Mouse (Mus musculus): ENCODE results near the gene Inpp4b. TPM values are rescaled to one million over a fixed set of nuclear protein-coding genes. Genes with fewer than 3 reads are reported as not detected.

Gene Inpp4b
- polyA plus RNA-seq, 1 experiment from 2014 or later, result 6.3 TPM

DNA sequence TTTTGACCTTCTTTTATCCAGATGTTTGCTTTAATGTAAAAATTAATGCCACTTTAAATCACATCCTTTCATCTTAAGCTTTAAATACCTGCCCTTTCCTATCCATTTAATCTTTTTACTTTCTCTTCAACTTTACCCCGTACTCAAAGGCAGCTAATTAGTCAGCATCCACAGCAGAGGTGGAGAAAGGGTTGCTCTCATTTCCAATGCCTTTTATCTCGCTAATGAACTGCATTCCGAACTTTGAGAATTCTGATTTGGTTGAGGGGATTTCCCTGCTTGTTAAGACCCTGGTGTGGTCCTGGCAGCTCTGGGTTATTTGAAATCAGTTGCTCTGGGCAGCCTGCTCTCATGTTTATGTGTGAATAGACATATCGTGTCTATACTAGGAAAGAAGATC lies 185.3 kb downstream of the Inpp4b start:
- no peaks in the 10 kb centered on the region for H3K36me3 ChIP-seq
- no peaks in the 10 kb centered on the region for H3K27me3 ChIP-seq
- H3K9me3 ChIP-seq, result no peaks in the 10 kb centered on the region
- WGBS, result 22% methylated on average over 4 of the region's 4 CpGs
- no peak overlapping the region for H3K4me3 ChIP-seq
- no peak for ATAC-seq (ENCODE audit: low read depth)
- no peak overlapping the region for H3K4me2 ChIP-seq
- H3K27ac ChIP-seq (replicated peaks), result no peak overlapping the region
- no peaks in the 10 kb centered on the region for H3K4me1 ChIP-seq (replicated peaks)
- H3K9ac ChIP-seq, result no peak overlapping the region

DNA sequence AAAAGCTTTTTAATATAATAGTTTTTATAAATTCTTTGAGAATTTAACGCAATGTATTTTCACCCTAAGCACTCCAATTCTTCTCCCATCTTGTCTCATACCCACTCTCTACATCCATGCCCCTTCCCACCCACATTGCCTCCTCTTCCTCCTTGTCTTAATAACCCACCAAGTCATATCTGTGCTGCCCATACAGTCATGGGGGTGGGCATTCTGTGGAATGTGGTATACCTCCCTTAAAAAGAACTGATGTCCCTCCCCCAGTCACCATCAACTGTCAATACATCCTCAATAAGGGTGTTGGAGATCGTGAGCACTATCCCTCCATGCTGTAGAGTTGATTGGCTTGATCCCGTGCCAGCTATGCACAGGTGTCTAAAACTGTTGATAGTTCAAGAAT lies 196.0 kb downstream of the Inpp4b start:
- no peak for ATAC-seq (ENCODE audit: low read depth)
- H3K4me2 ChIP-seq, result no peak overlapping the region
- H3K36me3 ChIP-seq, result no peaks in the 10 kb centered on the region
- H3K9ac ChIP-seq, result no peak overlapping the region
- no peaks in the 10 kb centered on the region for H3K27me3 ChIP-seq
- no peaks in the 10 kb centered on the region for H3K4me1 ChIP-seq (replicated peaks)
- H3K9me3 ChIP-seq, result no peaks in the 10 kb centered on the region
- H3K27ac ChIP-seq (replicated peaks), result no peak overlapping the region
- WGBS, result 95% methylated on average over 3 of the region's 3 CpGs
- no peak overlapping the region for H3K4me3 ChIP-seq

DNA sequence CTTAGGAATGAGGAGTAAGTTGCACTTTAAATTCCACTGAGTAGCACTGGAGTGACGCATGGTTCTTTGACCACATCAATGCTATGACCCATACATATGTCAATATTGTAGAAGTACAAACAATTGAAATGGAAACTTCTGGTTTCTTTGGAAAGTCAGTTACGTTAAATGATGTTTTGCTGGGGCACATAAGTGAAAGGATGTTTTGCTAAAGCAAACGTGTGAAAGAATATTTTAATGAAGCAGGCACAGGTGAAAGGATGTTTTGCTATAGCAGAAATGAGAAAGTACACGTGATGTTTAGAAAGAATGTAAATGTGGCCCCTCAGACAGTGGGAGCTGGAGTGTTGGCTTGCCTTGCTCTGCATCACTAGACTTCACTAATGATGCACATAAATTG lies 216.2 kb downstream of the Inpp4b start:
- H3K9ac ChIP-seq, result no peak overlapping the region
- WGBS, result 86% methylated on average over 4 of the region's 4 CpGs

DNA sequence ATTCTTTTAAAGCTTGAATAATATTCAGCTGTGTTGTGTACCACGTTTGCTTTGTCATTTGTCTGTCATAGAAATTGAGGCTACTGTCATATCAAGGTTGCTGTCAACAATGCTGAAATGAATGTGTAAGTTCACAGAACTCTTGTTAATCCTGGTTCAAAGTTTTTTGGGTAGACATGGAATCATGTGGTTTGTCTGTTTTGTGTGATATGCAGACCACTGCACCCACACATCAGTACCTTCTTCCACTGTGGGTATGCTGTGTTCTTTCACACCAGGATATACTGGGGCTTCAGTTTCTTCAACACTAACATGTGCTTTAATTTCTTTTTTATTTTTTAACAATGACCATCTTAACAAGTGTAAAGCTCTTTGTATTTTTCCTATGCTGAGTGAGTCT lies 220.0 kb downstream of the Inpp4b start:
- Histone ChIP-seq H3K27me3 (no peaks in the 10 kb centered on the region), H3K27ac (replicated peaks) (no peak overlapping the region), H3K4me3 (no peak overlapping the region), H3K4me1 (replicated peaks) (no peaks in the 10 kb centered on the region), H3K4me2 (no peak overlapping the region), H3K36me3 (no peaks in the 10 kb centered on the region), H3K9me3 (no peaks in the 10 kb centered on the region), H3K9ac (no peak overlapping the region)
- ATAC-seq (ENCODE audit: low read depth), result no peak
- WGBS, result 66% methylated on average over 1 of the region's 1 CpGs

More for the DNA sequence above, 216.2 kb downstream of the Inpp4b start:
- no peak for ATAC-seq (ENCODE audit: low read depth)
- H3K36me3 ChIP-seq, result no peaks in the 10 kb centered on the region
- H3K27me3 ChIP-seq, result no peaks in the 10 kb centered on the region
- H3K4me3 ChIP-seq, result no peak overlapping the region
- no peaks in the 10 kb centered on the region for H3K4me1 ChIP-seq (replicated peaks)
- H3K27ac ChIP-seq (replicated peaks), result no peak overlapping the region
- H3K9me3 ChIP-seq, result no peaks in the 10 kb centered on the region
- H3K4me2 ChIP-seq, result no peak overlapping the region

DNA sequence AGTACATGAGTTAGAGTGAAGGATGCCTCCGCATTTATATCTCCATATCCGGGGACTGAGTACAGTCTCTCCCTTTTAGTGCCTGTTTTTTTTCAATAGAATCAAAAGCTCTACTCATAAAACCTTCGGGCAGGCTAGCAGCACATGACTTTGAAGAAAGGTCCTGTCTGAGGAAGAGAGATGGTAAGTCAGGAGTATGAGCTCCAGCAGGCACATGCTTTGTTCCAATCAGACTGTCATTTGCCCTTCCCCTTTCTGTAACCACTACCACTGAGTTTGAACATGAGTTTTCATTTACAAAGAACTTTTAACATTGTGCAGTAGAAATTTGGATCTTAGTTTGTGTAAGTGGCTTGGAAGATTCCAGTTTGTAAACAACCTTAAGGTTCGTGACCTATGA lies 223.1 kb downstream of the Inpp4b start:
- ATAC-seq (ENCODE audit: low read depth), result no peak
- WGBS, result 76% methylated on average over 4 of the region's 4 CpGs
- Histone ChIP-seq H3K27ac (replicated peaks) (no peak overlapping the region), H3K27me3 (no peaks in the 10 kb centered on the region), H3K9me3 (no peaks in the 10 kb centered on the region), H3K4me1 (replicated peaks) (no peaks in the 10 kb centered on the region), H3K4me3 (no peak overlapping the region), H3K36me3 (no peaks in the 10 kb centered on the region), H3K9ac (no peak overlapping the region), H3K4me2 (no peak overlapping the region)

DNA sequence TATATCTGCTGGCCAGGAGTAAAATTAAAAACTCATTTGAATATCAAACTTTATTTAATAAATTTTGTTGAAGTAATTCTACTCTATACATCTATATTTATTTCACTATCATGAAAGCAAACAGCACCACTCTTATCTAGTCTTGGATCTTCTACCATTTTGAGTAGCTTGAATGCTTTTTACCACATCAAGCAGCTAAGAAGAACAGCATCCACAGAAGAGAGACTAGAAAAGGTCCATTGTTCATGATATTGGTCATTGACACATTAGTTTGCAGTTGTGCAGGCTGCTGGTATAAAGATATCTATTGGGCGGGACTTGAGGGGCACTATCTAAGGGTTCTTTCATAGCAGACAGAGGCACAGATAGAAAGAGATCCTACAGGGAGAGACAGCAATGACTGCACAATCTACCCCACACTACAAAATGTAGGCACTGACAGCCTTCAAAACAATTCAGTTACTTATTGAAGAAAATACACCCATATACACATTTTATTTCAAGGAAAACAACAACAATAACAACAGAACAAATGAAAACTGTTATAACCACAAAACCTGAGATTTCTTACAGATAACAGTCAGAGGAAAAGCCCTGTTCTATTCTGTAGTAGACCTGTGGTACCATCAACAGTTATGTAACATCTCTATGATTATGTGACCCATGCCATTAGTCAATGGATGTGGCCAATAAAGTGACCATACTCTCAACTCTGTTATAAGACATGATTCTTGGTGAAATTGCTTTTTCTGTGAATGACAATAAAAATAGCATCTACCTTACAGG lies 230.2 kb downstream of the Inpp4b start:
- H3K4me1 ChIP-seq (replicated peaks), result no peaks in the 10 kb centered on the region
- 82% methylated on average over 1 of the region's 1 CpGs for WGBS
- H3K27ac ChIP-seq (replicated peaks), result no peak overlapping the region
- no peaks in the 10 kb centered on the region for H3K27me3 ChIP-seq
- no peak overlapping the region for H3K4me3 ChIP-seq
- H3K9ac ChIP-seq, result no peak overlapping the region
- no peaks in the 10 kb centered on the region for H3K36me3 ChIP-seq
- H3K9me3 ChIP-seq, result no peaks in the 10 kb centered on the region
- ATAC-seq (ENCODE audit: low read depth), result no peak
- H3K4me2 ChIP-seq, result no peak overlapping the region

DNA sequence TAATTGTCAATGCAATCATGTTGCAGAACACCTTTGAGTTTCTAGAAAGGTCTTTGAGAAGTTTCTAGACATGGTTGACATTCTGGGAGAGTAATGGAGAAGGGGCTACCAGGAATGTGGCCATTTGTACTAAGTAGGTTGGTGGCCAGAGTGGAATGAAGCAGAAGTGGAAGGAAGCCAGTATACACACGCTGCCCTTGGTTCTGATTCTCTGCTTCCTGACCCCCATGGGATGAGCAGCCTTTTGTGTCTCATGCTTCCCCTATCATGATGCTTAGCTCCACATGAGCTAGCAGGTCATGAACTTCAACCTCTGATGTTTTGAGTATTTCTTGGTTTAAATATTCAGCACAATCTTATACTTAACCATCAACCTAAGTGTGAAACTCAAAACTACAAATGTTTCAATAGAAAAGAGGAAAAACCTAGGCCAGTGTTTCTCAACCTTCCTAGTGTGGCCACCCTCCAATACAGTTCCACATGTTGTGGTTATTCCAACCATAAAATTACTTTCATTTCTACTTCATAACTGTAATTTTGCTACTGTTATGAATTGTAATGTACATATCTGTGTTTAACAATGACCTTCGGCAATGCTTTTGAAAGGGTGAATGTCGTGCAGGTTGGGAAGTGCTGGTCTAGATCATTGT lies 233.0 kb downstream of the Inpp4b start:
- ATAC-seq (ENCODE audit: low read depth), result no peak
- H3K36me3 ChIP-seq, result no peaks in the 10 kb centered on the region
- 87% methylated on average over 3 of the region's 3 CpGs for WGBS

DNA sequence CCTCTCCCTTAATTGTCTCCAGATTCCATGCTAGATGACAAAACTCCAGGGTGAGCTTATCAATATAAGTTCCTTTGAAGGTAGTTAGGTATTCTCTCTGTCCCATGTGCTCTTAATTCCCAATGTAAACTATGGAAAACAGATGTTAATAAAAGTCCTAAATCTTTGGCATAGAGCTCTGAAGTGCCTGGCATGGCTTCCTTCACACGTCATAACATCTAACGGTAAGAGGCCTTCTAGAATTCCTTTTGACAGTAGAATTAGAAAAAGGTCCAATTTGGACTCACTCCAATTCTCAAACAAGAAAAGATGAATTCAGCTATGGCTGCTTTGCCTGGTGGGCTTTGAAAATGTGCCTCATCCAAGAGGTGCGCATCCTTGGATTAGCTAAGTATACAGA lies 236.6 kb downstream of the Inpp4b start:
- H3K27me3 ChIP-seq, result no peaks in the 10 kb centered on the region
- no peak overlapping the region for H3K27ac ChIP-seq (replicated peaks)
- no peaks in the 10 kb centered on the region for H3K9me3 ChIP-seq
- 86% methylated on average over 3 of the region's 3 CpGs for WGBS
- H3K9ac ChIP-seq, result no peak overlapping the region
- H3K4me1 ChIP-seq (replicated peaks), result no peaks in the 10 kb centered on the region
- H3K36me3 ChIP-seq, result no peaks in the 10 kb centered on the region
- ATAC-seq (ENCODE audit: low read depth), result no peak
- no peak overlapping the region for H3K4me2 ChIP-seq
- H3K4me3 ChIP-seq, result no peak overlapping the region

More for the DNA sequence above, 233.0 kb downstream of the Inpp4b start:
- Histone ChIP-seq H3K4me1 (replicated peaks) (no peaks in the 10 kb centered on the region), H3K4me3 (no peak overlapping the region), H3K27me3 (no peaks in the 10 kb centered on the region), H3K4me2 (no peak overlapping the region), H3K9ac (no peak overlapping the region), H3K9me3 (no peaks in the 10 kb centered on the region), H3K27ac (replicated peaks) (no peak overlapping the region)

DNA sequence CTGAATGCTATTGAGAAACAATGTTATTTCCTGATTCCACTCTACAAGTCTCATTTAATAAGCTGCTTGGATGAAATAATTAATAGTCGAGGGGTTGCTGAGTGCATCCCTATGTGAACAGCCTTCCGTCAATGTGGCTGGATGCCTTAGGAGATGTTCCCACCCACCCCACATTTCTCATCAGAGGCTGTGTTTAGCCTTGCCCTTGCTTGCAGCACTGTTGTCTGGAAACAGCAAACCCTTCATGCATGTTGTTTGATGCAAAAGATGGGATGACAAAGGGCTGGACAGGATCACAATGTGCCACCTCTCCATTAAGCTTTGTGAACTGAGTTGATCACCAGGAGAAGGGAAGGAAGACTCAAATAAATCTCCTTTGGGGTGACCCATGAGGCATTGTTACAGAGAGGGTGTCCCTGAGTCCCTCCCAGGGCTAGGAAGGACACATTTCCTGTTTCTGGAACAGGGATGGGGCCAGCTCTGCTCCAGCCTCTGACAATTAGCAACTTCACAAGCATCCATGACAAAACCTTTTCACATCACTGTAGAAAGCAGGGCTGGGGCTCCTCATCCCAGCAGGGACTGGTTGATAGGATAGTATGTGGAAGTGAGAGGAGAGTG lies 239.6 kb downstream of the Inpp4b start:
- Histone ChIP-seq H3K4me3 (no peak overlapping the region), H3K4me1 (replicated peaks) (no peaks in the 10 kb centered on the region), H3K27ac (replicated peaks) (no peak overlapping the region), H3K9ac (no peak overlapping the region), H3K9me3 (no peaks in the 10 kb centered on the region), H3K4me2 (no peak overlapping the region), H3K27me3 (no peaks in the 10 kb centered on the region), H3K36me3 (no peaks in the 10 kb centered on the region)
- WGBS, result 77% methylated on average over 2 of the region's 2 CpGs
- no peak for ATAC-seq (ENCODE audit: low read depth)

DNA sequence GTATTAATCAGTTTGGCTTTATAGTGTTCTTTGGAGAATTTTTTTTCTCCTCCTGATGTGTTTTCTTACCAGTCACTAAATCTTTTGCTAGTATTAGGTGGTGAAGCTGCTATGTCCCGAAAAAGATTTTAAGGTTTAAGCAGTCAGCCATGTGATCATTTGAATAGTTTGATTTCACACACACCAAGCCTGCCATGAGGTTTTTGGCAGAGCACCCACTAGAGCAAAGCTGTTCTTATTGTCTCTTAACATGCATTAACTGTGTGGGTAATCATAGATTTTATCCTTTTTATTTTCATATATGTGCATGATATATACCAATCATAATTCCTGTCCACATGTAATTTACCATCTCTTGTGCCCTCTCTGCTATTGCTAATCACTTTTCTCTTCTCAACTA lies 240.6 kb downstream of the Inpp4b start:
- 72% methylated on average over 1 of the region's 1 CpGs for WGBS
- no peak for ATAC-seq (ENCODE audit: low read depth)

DNA sequence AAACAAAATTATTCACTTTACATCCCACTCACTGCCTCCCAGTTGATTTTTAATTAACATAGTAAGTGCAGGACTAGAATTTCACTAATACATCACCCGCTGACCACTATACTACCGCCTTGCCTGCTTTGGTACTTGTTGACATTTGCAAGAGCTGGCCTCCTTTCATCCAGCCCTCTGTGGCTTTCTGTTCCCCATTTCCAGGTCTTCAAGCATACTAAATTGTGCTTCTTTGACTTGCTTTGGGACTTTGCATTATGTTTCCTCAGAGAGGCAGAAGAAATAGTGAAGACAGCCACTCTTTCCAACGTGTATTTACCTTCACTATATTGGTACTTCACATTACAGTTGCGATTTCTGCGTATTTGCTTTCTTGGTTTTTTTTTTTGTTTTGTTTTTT lies 244.4 kb downstream of the Inpp4b start:
- Histone ChIP-seq H3K9ac (no peak overlapping the region), H3K27me3 (no peaks in the 10 kb centered on the region), H3K36me3 (no peaks in the 10 kb centered on the region), H3K9me3 (no peaks in the 10 kb centered on the region), H3K27ac (replicated peaks) (no peak overlapping the region), H3K4me1 (replicated peaks) (no peaks in the 10 kb centered on the region), H3K4me3 (no peak overlapping the region), H3K4me2 (no peak overlapping the region)
- no peak for ATAC-seq (ENCODE audit: low read depth)
- WGBS, result 83% methylated on average over 5 of the region's 5 CpGs

More for the DNA sequence above, 240.6 kb downstream of the Inpp4b start:
- H3K27me3 ChIP-seq, result no peaks in the 10 kb centered on the region
- H3K4me2 ChIP-seq, result no peak overlapping the region
- no peaks in the 10 kb centered on the region for H3K9me3 ChIP-seq
- no peaks in the 10 kb centered on the region for H3K36me3 ChIP-seq
- H3K27ac ChIP-seq (replicated peaks), result no peak overlapping the region
- H3K4me3 ChIP-seq, result no peak overlapping the region
- H3K9ac ChIP-seq, result no peak overlapping the region
- no peaks in the 10 kb centered on the region for H3K4me1 ChIP-seq (replicated peaks)

DNA sequence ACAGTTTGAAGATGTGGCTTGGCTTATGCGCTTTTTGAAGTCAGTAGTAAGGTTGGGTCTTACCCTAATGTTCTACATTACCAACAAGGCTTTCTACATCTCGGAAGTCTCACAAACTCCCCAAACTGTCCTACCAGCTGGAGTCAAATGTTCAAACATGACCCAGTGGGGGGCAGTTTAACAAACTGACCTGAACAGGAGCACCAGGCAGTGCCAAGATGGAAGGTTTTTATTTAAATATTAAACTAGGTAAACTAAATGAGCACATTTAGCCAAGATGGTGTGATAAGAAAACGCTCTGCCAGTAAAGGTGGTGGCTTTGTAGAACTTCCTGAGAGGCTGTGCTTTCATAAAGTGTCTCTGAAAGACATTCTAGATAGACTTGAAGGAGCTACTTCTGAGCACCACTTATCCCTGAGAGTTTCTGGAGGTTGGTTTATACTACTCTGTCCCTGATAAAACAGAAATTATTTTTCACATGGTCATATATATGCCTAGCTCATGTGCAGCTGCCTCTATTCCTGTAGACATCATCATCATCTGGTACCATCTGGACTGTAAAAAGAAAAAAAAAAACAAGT lies 251.9 kb downstream of the Inpp4b start:
- Histone ChIP-seq H3K4me2 (no peak overlapping the region), H3K4me1 (replicated peaks) (no peaks in the 10 kb centered on the region), H3K27me3 (no peaks in the 10 kb centered on the region), H3K27ac (replicated peaks) (no peak overlapping the region), H3K36me3 (no peaks in the 10 kb centered on the region), H3K9me3 (no peaks in the 10 kb centered on the region), H3K4me3 (no peak overlapping the region), H3K9ac (no peak overlapping the region)
- WGBS, result 92% methylated on average over 3 of the region's 3 CpGs
- no peak for ATAC-seq (ENCODE audit: low read depth)

All from neural tube, embryonic 13.5 days (tissue).